Mouse (Mus musculus): ENCODE data around the gene Mlxip. TPM values are rescaled to one million over a fixed set of nuclear protein-coding genes. Genes with fewer than 3 reads are reported as not detected.

The Mlxip gene
- polyA plus RNA-seq, 1 experiment from 2014 or later, result 22.7 TPM

DNA sequence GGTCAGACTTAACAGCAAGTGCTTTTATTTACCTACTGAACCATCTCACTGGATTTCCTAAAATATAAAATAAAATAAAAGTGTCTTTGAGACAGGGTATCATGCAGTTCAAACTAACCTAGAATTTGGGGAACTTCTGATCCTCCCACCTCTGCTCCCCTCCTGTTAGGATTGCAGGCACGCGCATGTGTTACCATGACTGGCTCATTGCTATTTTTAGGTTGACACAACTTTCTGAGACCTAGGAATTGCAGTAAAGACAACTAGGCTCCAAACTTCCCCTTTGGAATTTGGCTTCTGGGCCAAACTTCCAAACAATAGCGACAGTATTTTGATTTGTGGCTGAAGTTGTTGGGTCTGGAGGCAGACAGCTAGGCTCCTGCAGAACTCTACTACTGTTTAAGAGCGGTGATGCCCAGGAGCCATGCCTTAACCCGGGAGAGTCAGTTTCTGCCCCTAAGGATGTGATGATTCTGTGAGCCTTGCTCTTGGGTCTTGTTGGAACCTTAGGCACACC is 754 bp upstream of the Mlxip start:
- Histone ChIP-seq H3K27ac (ENCODE audit: low read depth, low read length) (peak overlapping the region; percentile 64), H3K4me3 (ENCODE audit: low read depth, low read length) (peak overlapping the region; percentile 90), H3K36me3 (ENCODE audit: control insufficient read depth, insufficient read depth, low read length) (no peaks in the 10 kb centered on the region), H3K9me3 (ENCODE audit: control insufficient read depth, low read length) (no peaks in the 10 kb centered on the region), H3K4me1 (replicated peaks; ENCODE audit: control insufficient read depth, insufficient read depth, low read length) (peaks cover 16% of the 10 kb centered on the region), H3K9ac (ENCODE audit: low read length) (peak overlapping the region; percentile 47), H3K27me3 (ENCODE audit: control insufficient read depth, insufficient read depth, low read length) (no peaks in the 10 kb centered on the region), H3K4me2 (ENCODE audit: low read depth, low read length, severe bottlenecking) (peak overlapping the region; percentile 96)
- DNase-seq (ENCODE audit: low spot score) (no peak), ATAC-seq (replicated peaks; ENCODE audit: low FRiP score) (no peak)
- 26% methylated on average over 5 of the region's 5 CpGs for WGBS

- Histone ChIP-seq H3K4me3 (ENCODE audit: low read depth, low read length) (peak overlapping the region; percentile 90), H3K9ac (ENCODE audit: low read length) (peak overlapping the region; percentile 89), H3K4me1 (replicated peaks; ENCODE audit: control insufficient read depth, insufficient read depth, low read length) (peaks cover 12% of the 10 kb centered on the region), H3K36me3 (ENCODE audit: control insufficient read depth, insufficient read depth, low read length) (no peaks in the 10 kb centered on the region), H3K9me3 (ENCODE audit: control insufficient read depth, low read length) (no peaks in the 10 kb centered on the region), H3K27me3 (ENCODE audit: control insufficient read depth, insufficient read depth, low read length) (no peaks in the 10 kb centered on the region), H3K27ac (ENCODE audit: low read depth, low read length) (no peak overlapping the region), H3K4me2 (ENCODE audit: low read depth, low read length, severe bottlenecking) (peak overlapping the region; percentile 96)
- ATAC-seq (replicated peaks; ENCODE audit: low FRiP score) (peak; percentile 32), DNase-seq (ENCODE audit: low spot score) (peak; percentile 66)
- WGBS, result under 1% methylated on average over 62 of the region's 65 CpGs
Observed at GRCm38 (mm10) chr5:123394957-123395881, 621 bp downstream of the Mlxip start.

- H3K27ac ChIP-seq (ENCODE audit: low read depth, low read length), result no peak overlapping the region
- no peaks in the 10 kb centered on the region for H3K9me3 ChIP-seq (ENCODE audit: control insufficient read depth, low read length)
- H3K4me3 ChIP-seq (ENCODE audit: low read depth, low read length), result no peak overlapping the region
- no peaks in the 10 kb centered on the region for H3K36me3 ChIP-seq (ENCODE audit: control insufficient read depth, insufficient read depth, low read length)
- H3K4me1 ChIP-seq (replicated peaks; ENCODE audit: control insufficient read depth, insufficient read depth, low read length), result peaks cover 10% of the 10 kb centered on the region; the same call in 1 of the 2 replicates
- DNase-seq (ENCODE audit: low spot score) (no peak), ATAC-seq (replicated peaks; ENCODE audit: low FRiP score) (no peak)
- no peaks in the 10 kb centered on the region for H3K27me3 ChIP-seq (ENCODE audit: control insufficient read depth, insufficient read depth, low read length)
- WGBS, result 79% methylated on average over 8 of the region's 8 CpGs
- peak overlapping the region; percentile 96; the same call in 1 of the 2 replicates for H3K4me2 ChIP-seq (ENCODE audit: low read depth, low read length, severe bottlenecking)
- no peak overlapping the region for H3K9ac ChIP-seq (ENCODE audit: low read length)
Observed at GRCm38 (mm10) chr5:123396901-123397464, 2.4 kb downstream of the Mlxip start.

DNA sequence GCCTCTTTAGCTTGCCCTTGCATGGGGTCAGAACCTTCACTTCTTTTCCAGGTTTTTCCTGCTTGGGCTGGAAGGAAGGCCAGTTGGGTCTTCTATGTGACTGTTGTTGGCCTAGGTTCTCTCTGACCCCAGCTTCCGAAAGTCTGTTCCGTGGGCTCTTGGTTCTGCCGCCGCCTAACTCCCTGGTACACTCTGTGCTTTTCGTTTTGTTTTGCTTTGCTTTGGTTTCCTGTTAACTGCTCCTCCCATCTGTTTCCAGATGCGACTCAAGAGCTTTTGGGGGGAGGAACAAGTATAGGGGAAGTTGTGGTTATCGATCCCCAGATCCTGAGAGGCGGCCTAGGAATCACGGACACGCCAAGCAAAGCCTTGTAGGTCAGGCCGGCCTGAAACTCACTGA is 3.2 kb downstream of the Mlxip start:
- H3K27ac ChIP-seq (ENCODE audit: low read depth, low read length), result no peak overlapping the region
- H3K27me3 ChIP-seq (ENCODE audit: control insufficient read depth, insufficient read depth, low read length), result no peaks in the 10 kb centered on the region
- no peaks in the 10 kb centered on the region for H3K9me3 ChIP-seq (ENCODE audit: control insufficient read depth, low read length)
- no peak overlapping the region for H3K4me2 ChIP-seq (ENCODE audit: low read depth, low read length, severe bottlenecking)
- no peak overlapping the region for H3K4me3 ChIP-seq (ENCODE audit: low read depth, low read length)
- H3K4me1 ChIP-seq (replicated peaks; ENCODE audit: control insufficient read depth, insufficient read depth, low read length), result peaks cover 10% of the 10 kb centered on the region; the same call in 1 of the 2 replicates
- ATAC-seq (replicated peaks; ENCODE audit: low FRiP score) (no peak), DNase-seq (ENCODE audit: low spot score) (no peak)
- H3K36me3 ChIP-seq (ENCODE audit: control insufficient read depth, insufficient read depth, low read length), result no peaks in the 10 kb centered on the region
- H3K9ac ChIP-seq (ENCODE audit: low read length), result no peak overlapping the region
- 84% methylated on average over 11 of the region's 11 CpGs for WGBS

GRCm38 (mm10) chr5:123398856-123399498 is 4.4 kb downstream of the Mlxip start:
- 95% methylated on average over 4 of the region's 4 CpGs for WGBS
- H3K4me3 ChIP-seq (ENCODE audit: low read depth, low read length), result no peak overlapping the region

GRCm38 (mm10) chr5:123404480-123404879 is 9.9 kb downstream of the Mlxip start:
- DNase-seq (ENCODE audit: low spot score), result no peak
- Histone ChIP-seq H3K4me3 (ENCODE audit: low read depth, low read length) (no peak overlapping the region), H3K27ac (ENCODE audit: low read depth, low read length) (no peak overlapping the region), H3K4me2 (ENCODE audit: low read depth, low read length, severe bottlenecking) (no peak overlapping the region), H3K27me3 (ENCODE audit: control insufficient read depth, insufficient read depth, low read length) (no peaks in the 10 kb centered on the region), H3K4me1 (replicated peaks; ENCODE audit: control insufficient read depth, insufficient read depth, low read length) (no peaks in the 10 kb centered on the region), H3K9ac (ENCODE audit: low read length) (no peak overlapping the region), H3K9me3 (ENCODE audit: control insufficient read depth, low read length) (no peaks in the 10 kb centered on the region), H3K36me3 (ENCODE audit: control insufficient read depth, insufficient read depth, low read length) (no peaks in the 10 kb centered on the region)
- WGBS, result 91% methylated on average over 3 of the region's 3 CpGs
- ATAC-seq (replicated peaks; ENCODE audit: low FRiP score), result no peak

More at GRCm38 (mm10) chr5:123398856-123399498, 4.4 kb downstream of the Mlxip start:
- Histone ChIP-seq H3K9ac (ENCODE audit: low read length) (no peak overlapping the region), H3K4me2 (ENCODE audit: low read depth, low read length, severe bottlenecking) (no peak overlapping the region), H3K27ac (ENCODE audit: low read depth, low read length) (no peak overlapping the region), H3K4me1 (replicated peaks; ENCODE audit: control insufficient read depth, insufficient read depth, low read length) (peaks cover 7% of the 10 kb centered on the region; the same call in 1 of the 2 replicates), H3K36me3 (ENCODE audit: control insufficient read depth, insufficient read depth, low read length) (no peaks in the 10 kb centered on the region), H3K27me3 (ENCODE audit: control insufficient read depth, insufficient read depth, low read length) (no peaks in the 10 kb centered on the region), H3K9me3 (ENCODE audit: control insufficient read depth, low read length) (no peaks in the 10 kb centered on the region)
- no peak for DNase-seq (ENCODE audit: low spot score)
- ATAC-seq (replicated peaks; ENCODE audit: low FRiP score), result no peak

DNA sequence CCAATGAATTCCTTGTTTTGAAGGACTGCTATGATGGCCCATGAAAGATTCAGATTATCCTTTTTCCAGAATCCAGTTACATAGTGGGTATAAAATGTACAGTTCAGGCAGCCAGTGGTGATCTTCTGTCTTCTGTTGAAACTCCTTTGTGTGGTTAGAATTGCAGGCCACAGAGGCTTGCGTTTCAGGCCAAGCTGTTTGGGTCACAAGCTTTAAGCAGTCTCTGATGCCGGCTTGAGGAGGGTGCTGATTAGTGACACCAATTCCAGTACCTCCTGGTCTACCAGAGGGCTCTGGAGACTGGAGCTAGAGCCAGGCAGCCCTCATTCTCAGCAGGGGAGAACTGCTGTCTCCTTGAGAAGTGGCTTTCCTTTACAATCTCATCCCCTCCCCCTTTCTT is 12.4 kb downstream of the Mlxip start:
- no peak for DNase-seq (ENCODE audit: low spot score)
- H3K4me3 ChIP-seq (ENCODE audit: low read depth, low read length), result no peak overlapping the region
- H3K9ac ChIP-seq (ENCODE audit: low read length), result no peak overlapping the region
- peaks cover 3% of the 10 kb centered on the region; the same call in 1 of the 2 replicates for H3K36me3 ChIP-seq (ENCODE audit: control insufficient read depth, insufficient read depth, low read length)
- no peaks in the 10 kb centered on the region for H3K9me3 ChIP-seq (ENCODE audit: control insufficient read depth, low read length)
- H3K4me2 ChIP-seq (ENCODE audit: low read depth, low read length, severe bottlenecking), result no peak overlapping the region
- no peak overlapping the region for H3K27ac ChIP-seq (ENCODE audit: low read depth, low read length)
- 53% methylated on average over 2 of the region's 2 CpGs for WGBS
- H3K27me3 ChIP-seq (ENCODE audit: control insufficient read depth, insufficient read depth, low read length), result no peaks in the 10 kb centered on the region
- no peak for ATAC-seq (replicated peaks; ENCODE audit: low FRiP score)
- H3K4me1 ChIP-seq (replicated peaks; ENCODE audit: control insufficient read depth, insufficient read depth, low read length), result no peaks in the 10 kb centered on the region

DNA sequence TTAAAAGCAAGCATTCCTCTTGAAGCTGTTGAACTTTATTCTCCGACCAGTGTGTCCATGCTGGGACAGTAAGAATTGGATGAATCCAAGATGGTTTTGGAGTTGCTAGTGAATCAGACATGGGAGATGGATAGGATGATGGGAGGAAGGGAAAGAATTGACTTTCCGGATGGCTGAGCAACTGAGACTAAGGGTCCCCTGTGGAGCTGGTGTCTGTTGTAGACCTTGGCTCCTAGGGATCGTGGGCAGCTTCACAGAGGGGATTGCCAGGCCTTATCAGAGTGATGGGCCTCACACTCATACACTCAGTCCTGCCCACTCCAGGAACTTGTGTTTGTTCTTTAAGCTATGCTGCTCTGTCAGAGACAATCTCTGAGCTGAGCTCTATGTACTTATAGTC is 13.6 kb downstream of the Mlxip start:
- H3K9me3 ChIP-seq (ENCODE audit: control insufficient read depth, low read length), result no peaks in the 10 kb centered on the region
- no peak for DNase-seq (ENCODE audit: low spot score)
- no peak overlapping the region for H3K4me3 ChIP-seq (ENCODE audit: low read depth, low read length)
- H3K27me3 ChIP-seq (ENCODE audit: control insufficient read depth, insufficient read depth, low read length), result no peaks in the 10 kb centered on the region
- WGBS, result 70% methylated on average over 3 of the region's 3 CpGs
- no peak overlapping the region for H3K4me2 ChIP-seq (ENCODE audit: low read depth, low read length, severe bottlenecking)
- H3K27ac ChIP-seq (ENCODE audit: low read depth, low read length), result no peak overlapping the region
- H3K9ac ChIP-seq (ENCODE audit: low read length), result no peak overlapping the region
- H3K36me3 ChIP-seq (ENCODE audit: control insufficient read depth, insufficient read depth, low read length), result peaks cover 3% of the 10 kb centered on the region; the same call in 1 of the 2 replicates
- H3K4me1 ChIP-seq (replicated peaks; ENCODE audit: control insufficient read depth, insufficient read depth, low read length), result no peaks in the 10 kb centered on the region
- ATAC-seq (replicated peaks; ENCODE audit: low FRiP score), result no peak
